Mouse (Mus musculus) hindbrain, postnatal 0 days (tissue): ENCODE data around the gene Colca2. TPM values are rescaled to one million over a fixed set of nuclear protein-coding genes. Genes with fewer than 3 reads are reported as not detected.

Source experiments
- ATAC-seq: fragments of 200-750 bp; cut with Nextera tagmentation; 2 replicates; pipeline ENCODE4 v1.8.0; 2017; ENCODE audit warnings: mild to moderate bottlenecking, moderate TSS enrichment, moderate library complexity
- DNase-seq: peaks from one replicate; pipeline ENCODE4 v3.0.0-alpha.2; 2015; ENCODE audit warnings: low spot score
- H3K27ac ChIP-seq: fragments of 300-500 bp; sonication (generic); 2 replicates; pipeline ENCODE4 v1.5.1; 2014; ENCODE audit warnings: mild to moderate bottlenecking
- H3K27me3 ChIP-seq: fragments of 300-500 bp; sonication (generic); 2 replicates; pipeline ENCODE4 v1.6.1; 2014; ENCODE audit warnings: low read length, mixed read lengths; ENCODE audit not compliant: insufficient read depth
- H3K36me3 ChIP-seq: fragments of 300-500 bp; sonication (generic); 2 replicates; pipeline ENCODE4 v1.6.1; 2014; ENCODE audit warnings: low read length, mixed read lengths; ENCODE audit not compliant: insufficient read depth
- H3K4me1 ChIP-seq: fragments of 300-500 bp; sonication (generic); 2 replicates; pipeline ENCODE4 v1.6.1; 2014; ENCODE audit warnings: antibody characterized with exemption, low read length, mixed read lengths; ENCODE audit not compliant: insufficient read depth
- H3K4me2 ChIP-seq: fragments of 300-500 bp; sonication (generic); 2 replicates; pipeline ENCODE4 v1.6.1; 2014; ENCODE audit warnings: low read depth, mild to moderate bottlenecking, low read length, moderate library complexity, mixed read lengths
- H3K4me3 ChIP-seq: fragments of 300-500 bp; sonication (generic); 2 replicates; pipeline ENCODE4 v1.5.1; 2014; ENCODE audit warnings: low read length
- H3K9ac ChIP-seq: fragments of 300-500 bp; sonication (generic); replicated peaks from 2 replicates; pipeline ENCODE4 v1.6.1; 2014; ENCODE audit warnings: mild to moderate bottlenecking, low read length, moderate library complexity, mixed read lengths
- H3K9me3 ChIP-seq: fragments of 300-500 bp; sonication (generic); 2 replicates; pipeline ENCODE4 v1.6.1; 2016; ENCODE audit warnings: low read length, mixed read lengths
- CTCF ChIP-seq: IDR thresholded peaks from 2 replicates; pipeline ENCODE4 v1.5.1; 2016; ENCODE audit warnings: antibody characterized with exemption, control low read depth, low read depth
- WGBS: fragments of 180-500 bp; shearing (Covaris S2); extraction: QIAGEN DNeasy Blood & Tissue Kit; methylation state at CpG from one replicate; pipeline ENCODE4 v1.1.7; 2014; 5-methylcytosine and 5-hydroxymethylcytosine counted together
- polyA plus RNA-seq: library from polyadenylated mRNA; unstranded; fragments of >200 nt; fragmentation: Nextera tagmentation; extraction: Ambion mirVana; gene quantifications from 2 replicates; pipeline ENCODE4 v1.2.1, GENCODE M21; 2015
- total RNA-seq: library from RNA; depleted of rRNA; stranded (reverse); fragments of >200 nt; gene quantifications from 2 replicates; pipeline ENCODE4 v1.2.3, GENCODE M21; 2014

The Colca2 gene
- total and polyA plus RNA-seq, 2 experiments from 2014 or later = 1.2 to 1.4 TPM

- DNase-seq (no peak), ATAC-seq (no peak)
- no peak overlapping the region for H3K4me3 ChIP-seq
- 92% methylated on average over 4 of the region's 4 CpGs for WGBS
- H3K9ac ChIP-seq = no peak overlapping the region
- H3K27me3 ChIP-seq = no peaks in the 10 kb centered on the region
- no peaks in the 10 kb centered on the region for H3K36me3 ChIP-seq
- no peaks in the 10 kb centered on the region for H3K4me1 ChIP-seq
- TF ChIP-seq CTCF = no peak
- H3K27ac ChIP-seq = no peak overlapping the region
- H3K9me3 ChIP-seq = no peaks in the 10 kb centered on the region
- no peak overlapping the region for H3K4me2 ChIP-seq
These were observed 39.0 kb upstream of the Colca2 start for GRCm38 (mm10) chr9:51317322-51317721.

GRCm38 (mm10) chr9:51315402-51316063 lies 37.2 kb upstream of the Colca2 start:
- 75% methylated on average over 6 of the region's 6 CpGs for WGBS
- Histone ChIP-seq H3K9ac (no peak overlapping the region), H3K9me3 (no peaks in the 10 kb centered on the region), H3K4me1 (no peaks in the 10 kb centered on the region), H3K27ac (no peak overlapping the region), H3K36me3 (no peaks in the 10 kb centered on the region), H3K4me3 (no peak overlapping the region), H3K27me3 (no peaks in the 10 kb centered on the region), H3K4me2 (no peak overlapping the region)
- DNase-seq = no peak
- no peak for ATAC-seq
- TF ChIP-seq CTCF = no peak

GRCm38 (mm10) chr9:51312554-51313317 lies 34.4 kb upstream of the Colca2 start:
- no peak overlapping the region for H3K4me2 ChIP-seq
- TF ChIP-seq CTCF = no peak
- WGBS = 53% methylated on average over 18 of the region's 18 CpGs
- no peaks in the 10 kb centered on the region for H3K4me1 ChIP-seq
- ATAC-seq = no peak
- no peak overlapping the region for H3K27ac ChIP-seq
- no peaks in the 10 kb centered on the region for H3K36me3 ChIP-seq
- DNase-seq = peak; percentile 15
- H3K4me3 ChIP-seq = no peak overlapping the region
- H3K9me3 ChIP-seq = no peaks in the 10 kb centered on the region
- H3K27me3 ChIP-seq = no peaks in the 10 kb centered on the region
- H3K9ac ChIP-seq = no peak overlapping the region

GRCm38 (mm10) chr9:51310515-51310914 lies 32.1 kb upstream of the Colca2 start:
- no peaks in the 10 kb centered on the region for H3K9me3 ChIP-seq
- no peak overlapping the region for H3K4me2 ChIP-seq
- no peaks in the 10 kb centered on the region for H3K27me3 ChIP-seq
- TF ChIP-seq CTCF = no peak
- no peak overlapping the region for H3K27ac ChIP-seq
- H3K36me3 ChIP-seq = no peaks in the 10 kb centered on the region
- no peaks in the 10 kb centered on the region for H3K4me1 ChIP-seq
- no peak for ATAC-seq
- 87% methylated on average over 7 of the region's 7 CpGs for WGBS
- H3K4me3 ChIP-seq = no peak overlapping the region
- no peak overlapping the region for H3K9ac ChIP-seq
- DNase-seq = no peak

- no peak overlapping the region for H3K4me2 ChIP-seq
- no peak for TF ChIP-seq CTCF
These were observed 28.0 kb upstream of the Colca2 start for GRCm38 (mm10) chr9:51306351-51306750.

GRCm38 (mm10) chr9:51305146-51305545 lies 26.8 kb upstream of the Colca2 start:
- Histone ChIP-seq H3K4me2 (no peak overlapping the region), H3K27ac (no peak overlapping the region), H3K9ac (no peak overlapping the region), H3K27me3 (no peaks in the 10 kb centered on the region), H3K4me3 (no peak overlapping the region), H3K4me1 (no peaks in the 10 kb centered on the region), H3K9me3 (no peaks in the 10 kb centered on the region), H3K36me3 (no peaks in the 10 kb centered on the region)
- 0 out of 2 replicates have a peak, but pooled peaks have one; percentile 9 for TF ChIP-seq CTCF
- ATAC-seq (no peak), DNase-seq (peak; percentile 23)
- WGBS = 52% methylated on average over 3 of the region's 3 CpGs

More at GRCm38 (mm10) chr9:51306351-51306750, 28.0 kb upstream of the Colca2 start:
- WGBS = 81% methylated on average over 3 of the region's 3 CpGs
- no peaks in the 10 kb centered on the region for H3K27me3 ChIP-seq
- H3K4me3 ChIP-seq = no peak overlapping the region
- no peak overlapping the region for H3K27ac ChIP-seq
- H3K4me1 ChIP-seq = no peaks in the 10 kb centered on the region
- no peak overlapping the region for H3K9ac ChIP-seq
- no peak for ATAC-seq
- no peaks in the 10 kb centered on the region for H3K9me3 ChIP-seq
- no peaks in the 10 kb centered on the region for H3K36me3 ChIP-seq
- no peak for DNase-seq

GRCm38 (mm10) chr9:51303980-51304379 lies 25.6 kb upstream of the Colca2 start:
- no peak overlapping the region for H3K9ac ChIP-seq
- ATAC-seq (no peak), DNase-seq (no peak)
- TF ChIP-seq CTCF = no peak
- no peak overlapping the region for H3K27ac ChIP-seq
- H3K4me2 ChIP-seq = no peak overlapping the region
- H3K9me3 ChIP-seq = no peaks in the 10 kb centered on the region
- no peaks in the 10 kb centered on the region for H3K27me3 ChIP-seq
- no peaks in the 10 kb centered on the region for H3K4me1 ChIP-seq
- WGBS = 76% methylated on average over 5 of the region's 5 CpGs
- no peaks in the 10 kb centered on the region for H3K36me3 ChIP-seq
- H3K4me3 ChIP-seq = no peak overlapping the region
